Mouse (Mus musculus) T-cell, adult 2 months (primary cell): ENCODE measurements around the gene Gm17455.
A peak's percentile ranks its signal among the peaks of the same experiment; 100 is the strongest.

ENCODE experiments used
- DNase-seq: peaks from one replicate; pipeline ENCODE4 v3.0.0; 2022; ENCODE audit warnings: low spot score

Gm17455 gene

DNA sequence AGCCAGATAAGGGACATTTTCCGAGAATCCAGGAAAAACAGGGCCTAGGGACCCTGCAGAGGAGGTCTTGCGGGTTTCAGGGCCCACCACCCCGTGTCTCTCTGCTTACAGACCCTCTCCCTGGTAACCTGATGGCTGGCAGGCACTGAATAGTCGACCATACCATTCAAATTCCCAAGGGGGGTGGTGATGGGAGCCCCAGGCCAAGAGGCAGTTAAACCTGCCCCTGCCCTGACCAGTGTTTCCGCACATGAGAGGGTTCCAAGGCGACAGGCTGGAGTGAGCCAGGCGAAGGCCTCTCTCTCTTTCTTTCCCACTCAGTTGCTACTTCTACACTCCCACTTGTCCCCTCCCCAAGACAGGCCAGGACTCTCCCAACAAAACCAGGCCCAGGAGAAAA lies at the start of gene Gm17455:
Gene Gm17455 (plus strand): TSS at position 278 of the 400 bp plus-strand sequence.
- no peak for DNase-seq

- DNase-seq, result peak; percentile 37
Measured at GRCm38 (mm10) chr10:60350077-60350804, 49.3 kb upstream of the Gm17455 start.

DNA sequence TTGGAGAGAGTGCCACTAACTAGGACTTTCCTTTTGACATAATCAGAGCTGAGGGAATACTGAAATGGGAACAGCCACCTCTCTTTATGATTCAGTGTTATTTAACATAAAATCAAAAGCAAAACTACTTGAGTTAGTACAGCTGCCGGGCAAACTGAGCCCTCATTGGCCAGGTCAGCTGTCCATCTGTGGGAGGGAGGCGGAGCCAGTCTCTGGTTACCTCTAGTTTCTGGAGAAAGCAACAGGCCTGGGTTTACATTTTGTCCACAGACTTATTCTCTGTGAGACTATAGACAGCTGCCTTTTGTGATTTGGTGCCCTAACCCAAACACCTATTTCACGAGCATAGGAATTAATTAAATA lies 48.7 kb upstream of the Gm17455 start:
- peak; percentile 89 for DNase-seq

DNA sequence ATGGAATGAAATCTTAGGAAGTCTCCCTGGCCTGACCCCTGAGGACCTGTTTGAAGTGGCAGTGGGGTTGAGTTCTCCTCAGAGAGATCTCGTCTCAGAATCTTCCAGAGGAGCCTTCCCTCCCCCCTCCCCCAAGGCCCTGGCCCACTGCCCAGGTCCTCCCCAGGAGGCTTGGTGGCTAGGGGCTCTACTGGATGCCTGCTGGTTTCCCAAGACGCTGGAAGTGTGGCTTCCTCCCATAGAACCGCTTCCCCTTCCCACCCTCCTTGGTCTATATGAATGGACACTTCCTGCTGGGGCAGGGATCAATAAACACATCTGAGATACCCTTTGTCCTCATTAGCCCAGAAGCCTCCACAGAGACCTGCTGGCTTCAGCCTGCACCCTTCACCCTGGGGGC lies 48.3 kb upstream of the Gm17455 start:
- no peak for DNase-seq

DNA sequence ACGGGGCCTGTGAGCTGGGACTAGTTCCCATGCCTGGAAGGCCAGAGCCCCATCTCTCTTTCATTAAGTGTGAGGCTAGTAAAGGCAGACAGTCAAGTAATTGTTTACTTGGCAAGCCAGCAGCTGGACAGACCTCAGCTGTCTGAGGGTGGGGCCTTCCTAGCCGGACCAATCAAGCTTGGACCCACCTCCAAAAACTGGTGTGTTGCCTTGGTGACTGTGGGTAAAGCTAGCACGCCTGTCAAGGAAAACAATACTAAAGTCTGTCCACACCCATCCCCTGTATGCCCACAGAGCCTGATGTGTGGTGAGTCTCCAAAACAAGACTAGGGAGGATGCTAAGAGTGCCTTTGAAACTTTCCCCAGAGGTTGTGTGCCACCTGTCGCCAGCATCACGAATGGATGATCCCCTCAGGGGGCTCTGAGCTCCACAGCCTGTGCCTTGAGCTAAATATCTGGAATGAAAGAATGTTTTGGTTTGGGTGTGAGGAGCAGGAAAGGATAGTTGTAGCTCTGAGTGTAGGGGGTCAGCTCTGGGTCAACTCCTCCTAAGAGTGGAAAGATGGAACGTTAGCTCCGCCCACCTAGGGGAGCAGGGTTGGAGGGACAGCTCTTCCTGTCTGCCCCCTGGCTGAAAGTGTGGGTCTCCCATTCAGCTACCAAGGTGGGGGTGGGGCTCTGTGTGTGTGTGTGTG lies 47.6 kb upstream of the Gm17455 start:
- DNase-seq, result peak; percentile 91

- DNase-seq, result no peak
Measured at GRCm38 (mm10) chr10:60353241-60354002, 46.1 kb upstream of the Gm17455 start.

DNA sequence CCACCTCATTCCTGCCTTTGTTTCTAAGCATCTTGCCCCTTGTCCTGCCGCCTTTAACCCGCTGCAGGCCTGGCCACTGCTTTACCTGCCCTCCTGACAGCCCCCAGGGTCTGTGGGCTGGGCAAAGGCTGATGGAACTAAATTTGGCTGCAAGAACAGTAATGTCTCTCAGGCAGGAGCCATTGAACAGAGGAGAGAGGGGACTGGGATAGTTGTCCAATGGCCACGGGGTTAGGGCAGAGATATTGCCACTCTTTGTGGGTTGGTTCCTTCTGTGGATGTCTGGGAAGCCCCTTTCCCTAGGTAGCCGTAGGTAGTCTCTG lies 45.6 kb upstream of the Gm17455 start:
- no peak for DNase-seq

DNA sequence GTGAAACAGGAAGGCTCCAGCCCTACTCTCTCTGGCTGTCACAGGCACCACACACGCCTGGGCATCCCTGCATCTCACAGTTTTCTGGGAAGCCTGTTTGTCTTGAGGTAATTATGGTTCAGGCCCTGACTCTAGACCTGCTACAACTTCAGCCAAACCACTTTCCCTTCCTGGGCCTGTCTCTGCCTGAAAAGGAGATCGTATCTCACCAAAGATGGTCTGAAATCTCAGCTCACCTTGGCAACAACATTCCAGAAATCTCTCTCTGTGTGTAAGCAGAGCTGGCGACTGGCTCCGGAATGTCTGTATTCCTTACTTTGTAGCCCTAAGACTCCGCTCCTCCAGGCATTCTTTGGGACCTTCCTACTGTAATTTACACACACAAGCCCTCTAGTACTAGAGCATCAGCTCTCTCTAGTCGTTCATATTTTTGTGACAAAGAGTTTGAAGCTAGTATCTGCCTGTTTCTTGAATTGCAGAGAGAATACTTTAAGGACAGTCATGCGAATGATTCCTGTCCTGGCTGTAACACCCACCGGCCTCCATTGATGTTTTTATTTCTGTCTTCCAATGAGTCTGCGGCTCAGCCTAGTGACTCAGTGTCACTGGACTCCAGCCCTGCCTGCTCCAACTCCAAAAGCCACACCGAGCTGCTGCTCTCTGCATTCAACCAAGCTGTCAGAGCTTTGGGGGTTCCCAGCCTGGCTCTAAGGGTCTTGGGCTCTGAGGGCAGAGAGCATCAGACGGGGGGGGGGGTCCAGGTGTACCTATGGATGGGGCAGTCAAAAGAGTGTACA lies 44.4 kb upstream of the Gm17455 start:
- DNase-seq, result no peak

GRCm38 (mm10) chr10:60357441-60357840 lies 42.1 kb upstream of the Gm17455 start:
- DNase-seq, result no peak

GRCm38 (mm10) chr10:60357901-60358300 lies 41.6 kb upstream of the Gm17455 start:
- no peak for DNase-seq

DNA sequence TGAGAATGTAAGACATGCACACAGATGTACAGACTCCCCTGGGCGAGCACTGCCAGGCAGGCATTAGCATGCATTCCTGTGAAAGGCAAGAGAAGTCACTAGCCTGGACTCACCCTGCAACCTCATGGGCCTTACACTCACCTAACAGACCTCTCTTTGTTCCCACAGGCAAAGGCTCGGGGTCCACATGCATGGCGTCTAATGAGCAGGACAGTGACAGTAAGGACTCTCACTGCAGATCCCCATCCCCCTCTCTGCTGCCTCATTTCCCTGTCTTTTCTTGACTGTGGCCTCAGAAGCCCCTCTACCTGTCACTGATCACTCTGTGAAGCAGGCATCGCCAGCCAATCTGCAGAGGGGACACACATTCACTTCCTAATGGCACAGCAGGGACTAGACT lies 40.8 kb upstream of the Gm17455 start:
- DNase-seq, result no peak

GRCm38 (mm10) chr10:60361615-60362309 lies 37.8 kb upstream of the Gm17455 start:
- DNase-seq, result no peak

GRCm38 (mm10) chr10:60362310-60362628 lies 37.3 kb upstream of the Gm17455 start:
- no peak for DNase-seq

- no peak for DNase-seq
Measured at GRCm38 (mm10) chr10:60363426-60363825, 36.1 kb upstream of the Gm17455 start.

DNA sequence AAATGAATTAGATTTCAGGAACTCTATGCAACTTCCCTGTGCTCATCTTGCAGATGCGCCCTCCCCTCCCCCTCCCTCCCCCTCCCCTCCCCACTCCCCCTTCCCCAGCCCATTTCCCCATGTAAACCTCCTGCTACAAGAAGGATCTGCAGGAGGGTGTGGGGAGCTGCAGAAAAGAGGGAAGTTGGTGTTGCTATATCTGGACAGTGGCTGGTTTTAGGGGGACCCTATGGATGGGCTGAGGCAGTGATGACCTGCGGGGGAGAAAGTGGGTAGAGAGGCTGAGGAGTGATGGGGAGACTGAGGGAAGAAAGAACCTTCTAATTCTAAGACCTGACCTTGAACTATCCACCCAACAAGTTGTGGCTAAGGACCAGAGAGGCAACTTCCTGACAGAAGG lies 32.4 kb upstream of the Gm17455 start:
- DNase-seq, result no peak

DNA sequence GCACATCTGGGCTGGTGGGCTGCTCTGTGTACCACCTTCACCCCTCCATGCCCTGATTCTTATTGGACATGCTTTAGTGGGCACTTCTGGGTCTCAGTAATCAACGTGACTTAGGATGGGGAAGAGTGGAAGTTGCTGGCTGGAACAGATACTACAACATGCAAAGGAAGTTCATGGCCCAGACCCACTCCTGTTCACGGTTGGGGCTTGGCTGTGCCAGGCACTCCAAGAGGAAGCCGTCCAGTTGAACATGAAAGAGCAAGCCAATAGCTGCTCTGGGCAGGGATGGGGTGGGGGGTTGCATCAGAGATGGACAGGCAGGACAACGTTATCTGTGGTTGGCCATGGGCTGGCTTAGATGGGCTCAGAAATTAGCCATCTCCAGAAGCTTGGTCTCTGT lies 31.6 kb upstream of the Gm17455 start:
- no peak for DNase-seq

DNA sequence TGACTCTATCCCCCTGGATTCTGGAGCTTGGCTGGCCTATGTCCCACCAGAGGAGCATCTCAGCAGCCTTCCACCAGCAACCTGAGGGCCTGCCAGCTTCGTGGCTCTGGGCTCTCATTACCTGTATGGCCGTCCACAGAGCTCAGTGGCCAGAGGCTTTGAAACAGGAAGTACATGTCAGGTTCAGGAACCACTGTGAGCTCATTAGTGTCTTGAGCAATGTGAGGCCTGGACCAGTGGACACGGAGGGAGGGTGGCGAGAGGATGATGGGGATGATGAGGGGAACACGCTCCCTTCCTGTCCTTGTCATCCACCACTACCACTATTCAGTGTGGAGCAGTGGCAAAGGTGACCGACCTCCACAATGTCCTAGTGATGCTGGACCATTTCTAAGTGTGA lies 30.1 kb upstream of the Gm17455 start:
- no peak for DNase-seq

- DNase-seq, result no peak
Measured at GRCm38 (mm10) chr10:60370098-60370497, 29.4 kb upstream of the Gm17455 start.

DNA sequence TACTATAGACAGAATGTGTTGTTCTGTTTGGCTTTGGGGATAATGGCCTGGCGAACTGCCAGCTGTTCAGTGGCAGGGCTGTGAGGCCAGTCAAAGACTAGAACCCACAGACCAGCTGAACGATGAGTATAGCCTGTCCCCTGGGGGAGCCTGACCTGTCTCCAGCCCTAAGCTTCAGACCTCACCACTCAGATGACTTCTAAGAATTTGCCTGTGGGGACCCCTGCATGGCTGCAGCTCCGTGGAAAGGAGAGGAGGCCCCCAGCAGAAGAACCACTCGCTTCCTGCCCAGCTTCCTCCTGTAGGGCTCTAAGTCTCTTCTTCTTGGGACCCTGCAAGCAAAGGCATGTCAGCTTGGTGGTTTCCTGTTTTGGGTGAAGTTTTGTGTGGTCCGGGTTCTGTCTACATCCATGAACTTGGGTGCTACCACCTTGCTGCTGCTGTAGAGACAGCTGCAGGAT lies 28.9 kb upstream of the Gm17455 start:
- DNase-seq, result peak; percentile 76

GRCm38 (mm10) chr10:60371596-60372386 lies 27.7 kb upstream of the Gm17455 start:
- no peak for DNase-seq

DNA sequence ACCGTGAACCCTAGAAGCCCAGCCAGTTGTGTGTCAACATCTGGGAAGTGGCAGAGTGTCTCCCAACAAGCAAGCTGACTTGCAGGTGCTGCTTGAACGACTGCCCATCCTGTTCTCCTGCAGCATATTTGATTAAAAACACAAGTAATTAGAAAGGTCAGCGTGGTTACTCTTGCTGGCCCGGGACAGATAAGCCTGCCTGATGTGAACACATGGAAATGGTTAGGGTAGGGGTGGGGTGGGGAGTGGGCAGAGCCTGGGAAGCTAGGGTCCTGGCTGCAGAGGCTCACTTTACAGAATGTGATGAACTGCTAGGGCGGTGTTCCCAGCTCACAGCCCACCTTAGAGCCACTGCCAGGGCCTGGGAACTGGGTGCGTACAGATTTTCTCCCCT lies 26.0 kb upstream of the Gm17455 start:
- no peak for DNase-seq
